Mouse (Mus musculus) erythroid progenitor cell, adult 5-6 weeks (primary cell): ENCODE results near the gene Mrgprb4. TPM values are rescaled to one million over a fixed set of nuclear protein-coding genes. Genes with fewer than 3 reads are reported as not detected.

ENCODE experiments used
- ATAC-seq: replicated peaks from 2 replicates; pipeline ENCODE4 v1.8.0; 2016; ENCODE audit warnings: moderate number of reproducible peaks, mild to moderate bottlenecking, moderate TSS enrichment, inconsistent platforms; ENCODE audit not compliant: poor library complexity, low FRiP score, severe bottlenecking
- total RNA-seq, 2 experiments: library from RNA; stranded (forward) in 1 of 2; stranded (reverse) in 1 of 2; fragments of 150-400 nt in 1 of 2; fragments of 186-747, 209-891 nt in 1 of 2; gene quantifications; 2 replicates each; pipeline versions ENCODE4 v1.2.3 to v1.2.4; 2015 to 2017; ENCODE audit warnings: low replicate concordance in 2 of 2

Gene Mrgprb4
- not detected in 2 replicates for total RNA-seq (2015; ENCODE audit: low replicate concordance)
- not detected in 2 replicates for total RNA-seq (2017; ENCODE audit: low replicate concordance)

- ATAC-seq: no peak
Observed at GRCm38 (mm10) chr7:48199188-48199587, at the start of gene Mrgprb4. Gene Mrgprb4, minus strand, starts transcription at chr7:48199288.

- ATAC-seq: no peak
Observed at GRCm38 (mm10) chr7:48226114-48226513, 27.0 kb upstream of the Mrgprb4 start.

- no peak for ATAC-seq
Observed at GRCm38 (mm10) chr7:48225065-48225464, 26.0 kb upstream of the Mrgprb4 start.

GRCm38 (mm10) chr7:48168919-48169318, 30.2 kb downstream of the Mrgprb4 start, which contains the start of gene Mrgprb5:
Gene Mrgprb5, minus strand, starts transcription at chr7:48169019.
- ATAC-seq: no peak

- ATAC-seq: no peak
Observed at GRCm38 (mm10) chr7:48167471-48167870, 31.6 kb downstream of the Mrgprb4 start.

Other genes with a start within 250 kb of the Mrgprb4 start
- gene Mrgpra4, start 217.2 kb downstream of the Mrgprb4 start, total RNA-seq (2015; ENCODE audit: low replicate concordance): not detected in 2 replicates
- gene Mrgpra4, start 217.2 kb downstream of the Mrgprb4 start, total RNA-seq (2017; ENCODE audit: low replicate concordance): not detected in 2 replicates
- gene Mrgprx1, start 171.7 kb downstream of the Mrgprb4 start, total RNA-seq (2015; ENCODE audit: low replicate concordance): not detected in 2 replicates
- not detected in 2 replicates for gene Mrgprx1, start 171.7 kb downstream of the Mrgprb4 start, total RNA-seq (2017; ENCODE audit: low replicate concordance)
- gene Mrgprb5, start 30.3 kb downstream of the Mrgprb4 start, total RNA-seq (2015; ENCODE audit: low replicate concordance): not detected in 2 replicates
- gene Mrgprb5, start 30.3 kb downstream of the Mrgprb4 start, total RNA-seq (2017; ENCODE audit: low replicate concordance): not detected in 2 replicates
- gene Mrgprb8, start 189.2 kb upstream of the Mrgprb4 start, total RNA-seq (2015; ENCODE audit: low replicate concordance): not detected in 2 replicates
- not detected in 2 replicates for gene Mrgprb8, start 189.2 kb upstream of the Mrgprb4 start, total RNA-seq (2017; ENCODE audit: low replicate concordance)